Mouse (Mus musculus) T-helper 2 cell (primary cell): ENCODE data around the gene Mafb.

Experiments used
- in situ Hi-C: fragments of 300-600 bp; cut with MboI, MseI; formaldehyde crosslinking; loops from one replicate; pipeline ENCODE4 v1.15.1; 2025; ENCODE audit warnings: high pct_unique_total_duplicates

Gene Mafb

GRCm38 (mm10) chr2:160366980-160367338 lies at the start of gene Mafb:
Mafb (minus strand) TSS chr2:160367065.
- in situ Hi-C loops, result no loop called here

GRCm38 (mm10) chr2:160415161-160415560 lies 48.3 kb upstream of the Mafb start:
- in situ Hi-C loops, result no loop called here

GRCm38 (mm10) chr2:160414736-160415135 lies 47.9 kb upstream of the Mafb start:
- in situ Hi-C loops, result no loop called here

- in situ Hi-C loops, result no loop called here
Measured at GRCm38 (mm10) chr2:160413982-160414381, 47.1 kb upstream of the Mafb start.

- in situ Hi-C loops, result no loop called here
Measured at GRCm38 (mm10) chr2:160413055-160413454, 46.2 kb upstream of the Mafb start.

- in situ Hi-C loops, result no loop called here
Measured at GRCm38 (mm10) chr2:160411431-160411830, 44.6 kb upstream of the Mafb start.

GRCm38 (mm10) chr2:160407720-160408119 lies 40.9 kb upstream of the Mafb start:
- in situ Hi-C loops, result loop anchor here (5.0 kb wide), 1 partner anchor 170 kb away; no protein-coding TSS in a partner anchor

GRCm38 (mm10) chr2:160397747-160398146 lies 30.9 kb upstream of the Mafb start:
- in situ Hi-C loops, result no loop called here

- in situ Hi-C loops, result no loop called here
Measured at GRCm38 (mm10) chr2:160394735-160395134, 27.9 kb upstream of the Mafb start.

- in situ Hi-C loops, result no loop called here
Measured at GRCm38 (mm10) chr2:160392648-160393047, 25.8 kb upstream of the Mafb start.

- in situ Hi-C loops, result no loop called here
Measured at GRCm38 (mm10) chr2:160388596-160388995, 21.7 kb upstream of the Mafb start.

- in situ Hi-C loops, result no loop called here
Measured at GRCm38 (mm10) chr2:160383418-160383817, 16.6 kb upstream of the Mafb start.

- in situ Hi-C loops, result loop anchor here (5.0 kb wide), 1 partner anchor 199 kb away; no protein-coding TSS in a partner anchor
Measured at GRCm38 (mm10) chr2:160378271-160378670, 11.4 kb upstream of the Mafb start.

GRCm38 (mm10) chr2:160376236-160376635 lies 9.4 kb upstream of the Mafb start:
- in situ Hi-C loops, result loop anchor here (5.0 kb wide), 1 partner anchor 201 kb away; no protein-coding TSS in a partner anchor

- in situ Hi-C loops, result no loop called here
Measured at GRCm38 (mm10) chr2:160369653-160370420, 3.0 kb upstream of the Mafb start.

GRCm38 (mm10) chr2:160368422-160369357 lies 1.8 kb upstream of the Mafb start:
- in situ Hi-C loops, result no loop called here

- in situ Hi-C loops, result no loop called here
Measured at GRCm38 (mm10) chr2:160367448-160368208, 763 bp upstream of the Mafb start.

GRCm38 (mm10) chr2:160366111-160366979 lies 520 bp downstream of the Mafb start:
- in situ Hi-C loops, result no loop called here

- in situ Hi-C loops, result no loop called here
Measured at GRCm38 (mm10) chr2:160365107-160365911, 1.6 kb downstream of the Mafb start.

- in situ Hi-C loops, result no loop called here
Measured at GRCm38 (mm10) chr2:160364666-160365065, 2.2 kb downstream of the Mafb start.
